ENCODE assay signal across 8 mouse cellular contexts in the genomic region with DNA sequence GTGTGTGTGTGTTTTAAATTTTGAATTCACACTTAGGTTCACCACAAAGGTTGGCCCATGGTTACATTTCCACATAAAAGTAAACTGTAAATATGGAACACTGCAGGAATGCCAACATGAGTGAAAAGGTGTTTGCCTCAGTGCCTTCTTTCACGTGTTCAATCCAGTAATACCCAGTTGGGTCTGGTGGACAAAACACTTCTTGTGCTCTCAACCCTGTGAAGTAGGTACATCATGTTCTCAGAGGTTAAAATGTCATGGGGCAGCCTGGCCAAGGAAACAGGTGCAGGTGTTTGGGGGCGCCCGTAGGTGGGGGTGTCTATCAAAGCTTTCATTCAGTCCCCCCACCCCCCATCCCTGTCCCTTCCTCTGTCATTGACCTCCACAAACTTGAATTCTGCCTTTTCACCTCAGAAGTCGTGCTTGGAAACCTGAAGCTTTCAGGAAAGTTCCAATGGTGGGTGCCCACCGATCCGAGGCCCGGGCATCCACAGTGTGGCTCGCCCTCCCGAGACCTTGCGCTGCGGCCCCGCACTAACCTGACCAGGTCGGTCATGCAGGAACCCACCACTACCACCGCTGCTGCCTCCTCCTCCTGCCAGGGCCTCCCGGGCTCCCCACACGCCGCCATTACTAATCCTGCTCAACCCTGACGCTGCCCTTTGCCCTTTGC. TPM values are rescaled to one million over a fixed set of nuclear protein-coding genes. Genes with fewer than 3 reads are reported as not detected.
DNase-seq lines count a peak whose midpoint lies in the region; ATAC-seq and TF ChIP-seq lines count a peak whose summit lies in the region.

A gene (minus strand): TSS at position 657 of the 673 bp plus-strand sequence.

- no peaks in the 10 kb centered on the region for H3K9me3 ChIP-seq in kidney, embryonic 15.5 days (replicated peaks)

- TF ChIP-seq POLR2A in bone marrow, adult 2 months (IDR thresholded peaks at IDR 0.05; ENCODE audit: borderline replicate concordance, control insufficient read depth, low read depth, low read length) = peak; percentile 41; the same call in 1 of the 2 replicates

- peak within 1 kb of the TSS; percentile 97 for H3K27ac ChIP-seq in kidney, embryonic 15.5 days
- peak within 1 kb of the TSS; percentile 99 for H3K27ac ChIP-seq in bone marrow, adult 2 months (ENCODE audit: control insufficient read depth, insufficient read depth, low read depth, low read length, poor library complexity)

- H3K4me1 ChIP-seq in kidney, embryonic 15.5 days = peaks cover 24% of the 10 kb centered on the region
- H3K4me1 ChIP-seq in bone marrow, adult 2 months (ENCODE audit: control insufficient read depth, insufficient read depth, low read length) = no peaks in the 10 kb centered on the region; the same call in 1 of the 2 replicates

- DNase-seq in kidney, adult 11 months = no peak
- no peak for DNase-seq in left cerebral cortex, adult 9 months (ENCODE audit: low spot score in 2 of 2)
- no peak for DNase-seq in layer of hippocampus, adult 8-10 months (ENCODE audit: low spot score in 2 of 2)
- no peak for DNase-seq in thymus, postnatal 14 days

- peak within 1 kb of the TSS; percentile 86 for H3K4me3 ChIP-seq in kidney, embryonic 15.5 days (replicated peaks)
- H3K4me3 ChIP-seq in bone marrow, adult 2 months (replicated peaks; ENCODE audit: control insufficient read depth, low read depth, low read length) = peak within 1 kb of the TSS; percentile 98

- H3K9ac ChIP-seq in kidney, embryonic 15.5 days = peak within 1 kb of the TSS; percentile 81

- no peaks in the 10 kb centered on the region for H3K27me3 ChIP-seq in kidney, embryonic 15.5 days

- no peak for TF ChIP-seq CTCF in bone marrow, adult 2 months (IDR thresholded peaks at IDR 0.05; ENCODE audit: control insufficient read depth, insufficient read depth, low read length)

- peak; percentile 77; the same call in 1 of the 2 replicates for ATAC-seq in kidney, embryonic 15.5 days (replicated peaks; ENCODE audit: low FRiP score)
- peak; percentile 68 to 70; a peak in 2 of 4 replicates for ATAC-seq in hematopoietic stem cell, adult 5-6 weeks (replicated peaks in 1 of 2; ENCODE audit: insufficient read depth in 1 of 2, low FRiP score in 2 of 2, low TSS enrichment in 1 of 2, low read depth in 1 of 2, poor library complexity in 2 of 2, severe bottlenecking in 2 of 2)
- ATAC-seq in megakaryocyte, adult 5-6 weeks (ENCODE audit: poor library complexity, severe bottlenecking) = peak; percentile 77; the same call in 1 of the 2 replicates

- 6% methylated on average over 18 of the region's 18 CpGs for WGBS in kidney, embryonic 15.5 days
- 2% methylated on average over 18 of the region's 18 CpGs for WGBS in bone marrow, adult 2 months

- H3K4me2 ChIP-seq in kidney, embryonic 15.5 days = peak within 1 kb of the TSS; percentile 78

- peaks cover 4% of the 10 kb centered on the region; the same call in 1 of the 2 replicates for H3K36me3 ChIP-seq in kidney, embryonic 15.5 days

RNA-seq across cellular contexts. Expression of the gene that starts here (rescaled TPM):
- polyA plus RNA-seq in kidney, embryonic 15.5 days (2015; fragmentation: Nextera tagmentation; extraction: Ambion mirVana) = 4.5 and 5.5 TPM in 2 replicates
- polyA plus RNA-seq in bone marrow, adult 2 months (2011; ENCODE audit: insufficient read depth, insufficient read length, low replicate concordance, missing spikeins) = 5.0 and 9.6 TPM in 2 replicates
- total RNA-seq in hematopoietic stem cell, adult 5-6 weeks (2017) = 7.3 and 17.4 TPM in 2 replicates
- total RNA-seq in megakaryocyte, adult 5-6 weeks (2015) = 52.2 and 60.9 TPM in 2 replicates
- 31.0 and 37.4 TPM in 2 replicates for total RNA-seq in megakaryocyte, adult 5-6 weeks (2017)
- 1 to 10 TPM; 2.7 to 6.0 (median 4.3) TPM for total RNA-seq in layer of hippocampus, adult 8-10 months (2022)
